Mouse (Mus musculus) MEL (cell line): ENCODE measurements at regions not wholly inside any gene's neighbourhood (a gene's known extent, or its start where the extent isn't known, plus 50 kb on each side); places are given as distances from the start of the nearest gene placed in this dataset.

Source experiments
- DNase-seq: peaks from one replicate; pipeline ENCODE4 v3.0.0; 2011; ENCODE audit warnings: low read depth, low spot score
- H3K27ac ChIP-seq: 2 replicates; pipeline ENCODE4 v1.5.1; 2012; ENCODE audit warnings: low read depth, mild to moderate bottlenecking, control low read depth, low read length, moderate library complexity; ENCODE audit not compliant: control insufficient read depth
- H3K27me3 ChIP-seq, 2 experiments: fragments of 150-350 bp in 1 of 2; sonication (generic) in 1 of 2; 2 replicates each; pipeline ENCODE4 v1.6.1; 2012; ENCODE audit warnings: low read length in 2 of 2, mild to moderate bottlenecking in 2 of 2, improper control_type of control experiment in 1 of 2, moderate library complexity in 1 of 2; ENCODE audit not compliant: insufficient read depth in 2 of 2, control insufficient read depth in 1 of 2
- H3K36me3 ChIP-seq, 2 experiments: 2 replicates each; pipeline ENCODE4 v1.6.1; 2012 to 2014; ENCODE audit warnings: low read length in 2 of 2, improper control_type of control experiment in 1 of 2, inconsistent platforms in 1 of 2, mild to moderate bottlenecking in 1 of 2; ENCODE audit not compliant: insufficient read depth in 2 of 2, control insufficient read depth in 1 of 2
- H3K4me1 ChIP-seq, 2 experiments: fragments of 150-350 bp in 1 of 2; sonication (generic) in 1 of 2; 2 replicates each; pipeline ENCODE4 v1.6.1; 2012; ENCODE audit warnings: low read length in 2 of 2, improper control_type of control experiment in 1 of 2, mild to moderate bottlenecking in 1 of 2; ENCODE audit not compliant: insufficient read depth in 2 of 2, control insufficient read depth in 1 of 2
- H3K4me3 ChIP-seq, 2 experiments: fragments of 150-350 bp in 1 of 2; sonication (generic) in 1 of 2; 2 replicates each; pipeline ENCODE4 v1.5.1; 2012; ENCODE audit warnings: low read depth in 2 of 2, low read length in 2 of 2, mild to moderate bottlenecking in 2 of 2, moderate library complexity in 2 of 2, control low read depth in 1 of 2, improper control_type of control experiment in 1 of 2; ENCODE audit not compliant: control insufficient read depth in 1 of 2, insufficient read depth in 1 of 2
- H3K79me2 ChIP-seq: 2 replicates; pipeline ENCODE4 v1.6.1; 2012; ENCODE audit warnings: mild to moderate bottlenecking, low read length, moderate library complexity; ENCODE audit not compliant: control insufficient read depth, poor library complexity, insufficient read depth
- H3K9ac ChIP-seq: 2 replicates; pipeline ENCODE4 v1.6.1; 2012; ENCODE audit warnings: low read depth, mild to moderate bottlenecking, control low read depth, low read length, moderate library complexity; ENCODE audit not compliant: control insufficient read depth, poor library complexity, severe bottlenecking
- H3K9me3 ChIP-seq: fragments of 150-350 bp; sonication (generic); replicated peaks from 2 replicates; pipeline ENCODE4 v1.6.1; 2012; ENCODE audit warnings: mild to moderate bottlenecking, low read length, improper control_type of control experiment, moderate library complexity; ENCODE audit not compliant: insufficient read depth
- CTCF ChIP-seq, 3 experiments: IDR thresholded peaks in 2 of 3; conservative IDR thresholded peaks in 1 of 3; 2 replicates each; pipeline ENCODE4 v1.5.1; 2011 to 2012; ENCODE audit warnings: low read length in 3 of 3, low read depth in 2 of 3, mild to moderate bottlenecking in 2 of 3, improper control_type of control experiment in 1 of 3, inconsistent platforms in 1 of 3, mixed read lengths in 1 of 3, moderate library complexity in 1 of 3; ENCODE audit not compliant: control insufficient read depth in 1 of 3, insufficient read depth in 1 of 3, poor library complexity in 1 of 3, severe bottlenecking in 1 of 3
- ELF1 ChIP-seq: IDR thresholded peaks from 2 replicates; pipeline ENCODE4 v1.6.1; 2014; ENCODE audit warnings: low read depth, mild to moderate bottlenecking, inconsistent platforms, low read length, improper control_type of control experiment, moderate library complexity
- GABPA ChIP-seq: IDR thresholded peaks from 2 replicates; pipeline ENCODE4 v1.6.1; 2012; ENCODE audit warnings: low read depth, mild to moderate bottlenecking, inconsistent platforms, low read length, improper control_type of control experiment, moderate library complexity
- JUND ChIP-seq: IDR thresholded peaks from 2 replicates; pipeline ENCODE4 v1.6.1; 2011; ENCODE audit warnings: low read depth, mild to moderate bottlenecking, improper control_type of control experiment, low read length
- KAT2A ChIP-seq: conservative IDR thresholded peaks from 2 replicates; pipeline ENCODE4 v1.6.1; 2012; ENCODE audit warnings: low read depth, low read length, improper control_type of control experiment, inconsistent platforms
- MAX ChIP-seq: IDR thresholded peaks from 2 replicates; pipeline ENCODE4 v1.6.1; 2011; ENCODE audit warnings: low read length, improper control_type of control experiment
- MYB ChIP-seq: IDR thresholded peaks from 2 replicates; pipeline ENCODE4 v1.6.1; 2011; ENCODE audit warnings: mild to moderate bottlenecking, low read depth, low read length, improper control_type of control experiment
- MYC ChIP-seq: IDR thresholded peaks from 2 replicates; pipeline ENCODE4 v1.6.1; 2011; ENCODE audit warnings: low read depth, mild to moderate bottlenecking, low read length, improper control_type of control experiment, moderate library complexity
- POLR2A ChIP-seq, 2 experiments: IDR thresholded peaks; 2 replicates each; pipeline ENCODE4 v1.6.1; 2011 to 2012; ENCODE audit warnings: low read length in 2 of 2, mild to moderate bottlenecking in 2 of 2, control low read depth in 1 of 2, improper control_type of control experiment in 1 of 2, low read depth in 1 of 2, moderate library complexity in 1 of 2; ENCODE audit not compliant: control insufficient read depth in 1 of 2, insufficient read depth in 1 of 2, poor library complexity in 1 of 2
- POLR2AphosphoS2 ChIP-seq: IDR thresholded peaks from 2 replicates; pipeline ENCODE4 v1.6.1; 2011; ENCODE audit warnings: low read length, improper control_type of control experiment
- RAD21 ChIP-seq: IDR thresholded peaks from 2 replicates; pipeline ENCODE4 v1.6.1; 2011; ENCODE audit warnings: mild to moderate bottlenecking, low read depth, low read length, improper control_type of control experiment
- SIN3A ChIP-seq: IDR thresholded peaks from 2 replicates; pipeline ENCODE4 v1.6.1; 2012; ENCODE audit warnings: low read length, improper control_type of control experiment, inconsistent platforms
- SMC3 ChIP-seq: IDR thresholded peaks from 2 replicates; pipeline ENCODE4 v1.6.1; 2011; ENCODE audit warnings: low read depth, low read length, improper control_type of control experiment
- UBTF ChIP-seq: IDR thresholded peaks from 2 replicates; pipeline ENCODE4 v1.6.1; 2012; ENCODE audit warnings: low read depth, mild to moderate bottlenecking, inconsistent platforms, low read length, improper control_type of control experiment, moderate library complexity, borderline replicate concordance; ENCODE audit not compliant: insufficient read depth
- ZC3H11A ChIP-seq: IDR thresholded peaks from 2 replicates; pipeline ENCODE4 v1.6.1; 2012; ENCODE audit warnings: low read depth, mild to moderate bottlenecking, inconsistent platforms, low read length, improper control_type of control experiment
- ZNF384 ChIP-seq: IDR thresholded peaks from 2 replicates; pipeline ENCODE4 v1.6.1; 2012; ENCODE audit warnings: low read depth, mild to moderate bottlenecking, inconsistent platforms, low read length, improper control_type of control experiment

DNA sequence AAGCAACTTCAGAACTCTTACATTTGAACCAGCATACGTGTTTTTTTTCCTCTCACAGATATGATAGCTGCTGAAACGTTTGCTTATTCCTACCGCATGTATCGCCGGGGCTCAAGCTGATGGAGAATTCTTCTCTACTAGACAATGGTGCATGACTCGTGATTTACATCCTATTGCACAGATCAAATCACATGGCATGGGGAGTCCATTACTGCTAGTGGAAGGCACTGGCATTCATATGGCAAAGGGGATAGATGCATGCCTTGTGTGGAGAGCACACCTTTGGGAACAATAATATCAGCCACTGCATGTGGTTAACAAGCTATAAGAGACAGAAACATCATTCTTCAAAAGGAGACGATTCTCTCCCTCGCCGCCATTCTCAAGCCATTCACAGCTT, 108.4 kb upstream of the Samsn1 start:
- no peaks in the 10 kb centered on the region for H3K9me3 ChIP-seq
- peaks cover 2 to 3% of the 10 kb centered on the region in 2 experiments; a peak in 1 of 4 replicates for H3K4me1 ChIP-seq
- no peak overlapping the region for H3K27ac ChIP-seq
- H3K27me3 ChIP-seq = no peaks in the 10 kb centered on the region; a peak in 1 of 4 replicates
- 0 out of 2 replicates have a peak, but pooled peaks have one; percentile 13 for TF ChIP-seq SIN3A
- TF ChIP-seq KAT2A = no peak
- TF ChIP-seq UBTF = no peak
- H3K4me3 ChIP-seq = no peak overlapping the region
- H3K79me2 ChIP-seq = no peaks in the 10 kb centered on the region
- peaks cover 0 to 2% of the 10 kb centered on the region in 2 experiments; a peak in 1 of 4 replicates for H3K36me3 ChIP-seq
- H3K9ac ChIP-seq = no peak overlapping the region
- DNase-seq = no peak

DNA sequence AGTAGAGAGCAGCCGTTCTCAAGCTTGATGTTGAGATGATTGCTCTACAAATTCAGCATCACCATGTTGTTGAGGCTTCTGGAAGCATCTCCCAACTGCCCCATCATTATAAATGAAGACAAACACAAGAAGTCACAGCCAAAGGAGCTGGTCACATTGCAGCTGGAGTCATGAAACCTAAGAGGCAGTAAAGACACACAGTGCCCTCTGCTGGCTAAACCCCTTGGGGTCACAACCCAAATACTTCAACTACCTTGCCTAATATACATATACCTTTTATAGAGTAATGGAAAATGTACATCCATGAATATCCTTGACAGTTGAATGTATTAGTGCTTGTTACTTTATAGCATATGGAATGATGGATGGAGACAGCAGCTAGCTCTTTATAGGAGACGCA, 107.9 kb upstream of the Samsn1 start:
- H3K9ac ChIP-seq = no peak overlapping the region
- peaks cover 0 to 2% of the 10 kb centered on the region in 2 experiments; a peak in 1 of 4 replicates for H3K36me3 ChIP-seq
- peaks cover 2 to 3% of the 10 kb centered on the region in 2 experiments; a peak in 1 of 4 replicates for H3K4me1 ChIP-seq
- TF ChIP-seq JUND = no peak
- TF ChIP-seq ZC3H11A = peak; percentile 98
- TF ChIP-seq POLR2A (IDR thresholded peaks at IDR 0.05; ENCODE audit: control insufficient read depth in 1 of 2, insufficient read depth in 1 of 2, low read depth in 1 of 2, low read length in 2 of 2, poor library complexity in 1 of 2) = no peak
- TF ChIP-seq MYB = no peak
- TF ChIP-seq MAX = no peak
- TF ChIP-seq KAT2A = no peak
- no peak for TF ChIP-seq ELF1
- peak; percentile 98 for TF ChIP-seq RAD21
- TF ChIP-seq UBTF = no peak
- TF ChIP-seq CTCF (IDR thresholded peaks at IDR 0.05 in 2 of 3, conservative IDR thresholded peaks at IDR 0.05 in 1 of 3; ENCODE audit: control insufficient read depth in 1 of 3, insufficient read depth in 1 of 3, low read depth in 2 of 3, low read length in 3 of 3, poor library complexity in 1 of 3, severe bottlenecking in 1 of 3) = peak; percentile 77 to 97 (median 81)
- TF ChIP-seq MYC = no peak
- peak; percentile 99 for TF ChIP-seq SMC3
- peak; percentile 14; the same call in 1 of the 2 replicates for TF ChIP-seq SIN3A
- no peak for TF ChIP-seq GABPA
- TF ChIP-seq POLR2AphosphoS2 = no peak
- TF ChIP-seq ZNF384 = no peak
- H3K27ac ChIP-seq = no peak overlapping the region
- no peak overlapping the region for H3K4me3 ChIP-seq
- H3K79me2 ChIP-seq = no peaks in the 10 kb centered on the region
- H3K9me3 ChIP-seq = no peaks in the 10 kb centered on the region
- no peaks in the 10 kb centered on the region; a peak in 1 of 4 replicates for H3K27me3 ChIP-seq
- peak; percentile 79 for DNase-seq
